Mouse (Mus musculus) left cerebral cortex, postnatal 14 days (tissue): ENCODE data around the gene Tiam1. TPM values are rescaled to one million over a fixed set of nuclear protein-coding genes. Genes with fewer than 3 reads are reported as not detected.
A peak's percentile ranks its signal among the peaks of the same experiment; 100 is the strongest.

Source experiments
- DNase-seq, 2 experiments: peaks; one replicate each; pipeline ENCODE4 v3.0.0; 2021 to 2022; ENCODE audit warnings: low spot score in 2 of 2, mixed read lengths in 1 of 2
- intact Hi-C: fragments of 180-260 bp; cut with DNase I; formaldehyde crosslinking; loops from one replicate; pipeline ENCODE4 v1.15.1; 2025
- total RNA-seq, 2 experiments: library from RNA; stranded (reverse); gene quantifications; 2 replicates each; pipeline ENCODE4 v1.2.3; 2021

Tiam1 gene
- total RNA-seq, 2 experiments from 2014 or later = 88.5 to 101 TPM

- intact Hi-C loops = no loop called here
- DNase-seq = no peak
Measured at GRCm38 (mm10) chr16:89876079-89876478, 267.5 kb downstream of the Tiam1 start.

GRCm38 (mm10) chr16:89874012-89874704 lies 269.4 kb downstream of the Tiam1 start:
- peak in 1 of 2 experiments; percentile 34 for DNase-seq
- intact Hi-C loops = no loop called here

GRCm38 (mm10) chr16:89872011-89872942 lies 271.3 kb downstream of the Tiam1 start:
- DNase-seq = no peak
- intact Hi-C loops = no loop called here

- DNase-seq = no peak
- intact Hi-C loops = no loop called here
Measured at GRCm38 (mm10) chr16:89871382-89871781, 272.2 kb downstream of the Tiam1 start.

GRCm38 (mm10) chr16:89870059-89870458 lies 273.5 kb downstream of the Tiam1 start:
- intact Hi-C loops = no loop called here
- DNase-seq = no peak

- no peak for DNase-seq
- intact Hi-C loops = no loop called here
Measured at GRCm38 (mm10) chr16:89868502-89868901, 275.1 kb downstream of the Tiam1 start.

- intact Hi-C loops = no loop called here
- peak; percentile 50 to 70 for DNase-seq
Measured at GRCm38 (mm10) chr16:89867212-89867829, 276.2 kb downstream of the Tiam1 start.

GRCm38 (mm10) chr16:89865136-89865535 lies 278.4 kb downstream of the Tiam1 start:
- DNase-seq = no peak
- intact Hi-C loops = no loop called here

GRCm38 (mm10) chr16:89864710-89865109 lies 278.9 kb downstream of the Tiam1 start:
- intact Hi-C loops = no loop called here
- DNase-seq = no peak

- no peak for DNase-seq
- intact Hi-C loops = no loop called here
Measured at GRCm38 (mm10) chr16:89863264-89863663, 280.3 kb downstream of the Tiam1 start.

GRCm38 (mm10) chr16:89861531-89861930 lies 282.0 kb downstream of the Tiam1 start:
- no peak for DNase-seq
- intact Hi-C loops = no loop called here

- intact Hi-C loops = no loop called here
- DNase-seq = no peak
Measured at GRCm38 (mm10) chr16:89860708-89861107, 282.9 kb downstream of the Tiam1 start.

GRCm38 (mm10) chr16:89857666-89858065 lies 285.9 kb downstream of the Tiam1 start:
- intact Hi-C loops = no loop called here
- no peak for DNase-seq

GRCm38 (mm10) chr16:89854731-89855130 lies 288.8 kb downstream of the Tiam1 start:
- intact Hi-C loops = no loop called here
- DNase-seq = no peak

- no peak for DNase-seq
- intact Hi-C loops = no loop called here
Measured at GRCm38 (mm10) chr16:89851333-89851732, 292.2 kb downstream of the Tiam1 start.

GRCm38 (mm10) chr16:89848651-89849597 lies 294.6 kb downstream of the Tiam1 start:
- intact Hi-C loops = loop anchor here (5.0 kb wide), 1 partner anchor 73 kb away; no protein-coding TSS in a partner anchor
- DNase-seq = no peak

- intact Hi-C loops = loop anchor here (5.0 kb wide), 1 partner anchor 74 kb away; no protein-coding TSS in a partner anchor
- no peak for DNase-seq
Measured at GRCm38 (mm10) chr16:89848179-89848578, 295.4 kb downstream of the Tiam1 start.

- intact Hi-C loops = loop anchor here (5.0 kb wide), 1 partner anchor 77 kb away; no protein-coding TSS in a partner anchor
- no peak for DNase-seq
Measured at GRCm38 (mm10) chr16:89845461-89845860, 298.1 kb downstream of the Tiam1 start.

GRCm38 (mm10) chr16:89844580-89844979 lies 299.0 kb downstream of the Tiam1 start:
- peak; percentile 66 to 74 for DNase-seq
- intact Hi-C loops = loop anchor here (5.0 kb wide), 2 partner anchors 323 to 343 kb away; no protein-coding TSS in a partner anchor
